Mouse (Mus musculus) stomach, embryonic 15.5 days (tissue): ENCODE results near the gene Gm813. TPM values are rescaled to one million over a fixed set of nuclear protein-coding genes. Genes with fewer than 3 reads are reported as not detected.
A peak's percentile ranks its signal among the peaks of the same experiment; 100 is the strongest.

Experiments
- ATAC-seq: fragments of 200-750 bp; cut with Nextera tagmentation; 2 replicates; pipeline ENCODE4 v1.8.0; 2017; ENCODE audit warnings: low read depth, moderate number of reproducible peaks, moderate TSS enrichment; ENCODE audit not compliant: insufficient read depth, low FRiP score
- H3K27ac ChIP-seq: fragments of 300-500 bp; sonication (generic); 2 replicates; pipeline ENCODE4 v1.5.1; 2015; ENCODE audit warnings: mild to moderate bottlenecking, inconsistent platforms
- H3K27me3 ChIP-seq: fragments of 300-500 bp; sonication (generic); replicated peaks from 2 replicates; pipeline ENCODE4 v1.6.1; 2015; ENCODE audit warnings: inconsistent platforms
- H3K36me3 ChIP-seq: fragments of 300-500 bp; sonication (generic); 2 replicates; pipeline ENCODE4 v1.6.1; 2015; ENCODE audit warnings: inconsistent platforms
- H3K4me1 ChIP-seq: fragments of 300-500 bp; sonication (generic); 2 replicates; pipeline ENCODE4 v1.6.1; 2015; ENCODE audit warnings: inconsistent platforms
- H3K4me2 ChIP-seq: fragments of 300-500 bp; sonication (generic); 2 replicates; pipeline ENCODE4 v1.6.1; 2015; ENCODE audit warnings: mild to moderate bottlenecking, inconsistent platforms
- H3K4me3 ChIP-seq: fragments of 300-500 bp; sonication (generic); replicated peaks from 2 replicates; pipeline ENCODE4 v1.5.1; 2015; ENCODE audit warnings: inconsistent platforms
- H3K9ac ChIP-seq: fragments of 300-500 bp; sonication (generic); 2 replicates; pipeline ENCODE4 v1.6.1; 2015; ENCODE audit warnings: inconsistent platforms
- H3K9me3 ChIP-seq: fragments of 300-500 bp; sonication (generic); 2 replicates; pipeline ENCODE4 v1.6.1; 2016; ENCODE audit warnings: inconsistent platforms
- WGBS: fragments of 180-500 bp; shearing (Covaris S2); methylation state at CpG from one replicate; pipeline ENCODE4 v1.1.7; 2015; 5-methylcytosine and 5-hydroxymethylcytosine counted together
- polyA plus RNA-seq: library from polyadenylated mRNA; unstranded; fragments of >200 nt; fragmentation: Nextera tagmentation; extraction: Ambion mirVana; gene quantifications from 2 replicates; pipeline ENCODE4 v1.2.1, GENCODE M21; 2015

Gene Gm813
- polyA plus RNA-seq, 1 experiment from 2014 or later: not detected

DNA sequence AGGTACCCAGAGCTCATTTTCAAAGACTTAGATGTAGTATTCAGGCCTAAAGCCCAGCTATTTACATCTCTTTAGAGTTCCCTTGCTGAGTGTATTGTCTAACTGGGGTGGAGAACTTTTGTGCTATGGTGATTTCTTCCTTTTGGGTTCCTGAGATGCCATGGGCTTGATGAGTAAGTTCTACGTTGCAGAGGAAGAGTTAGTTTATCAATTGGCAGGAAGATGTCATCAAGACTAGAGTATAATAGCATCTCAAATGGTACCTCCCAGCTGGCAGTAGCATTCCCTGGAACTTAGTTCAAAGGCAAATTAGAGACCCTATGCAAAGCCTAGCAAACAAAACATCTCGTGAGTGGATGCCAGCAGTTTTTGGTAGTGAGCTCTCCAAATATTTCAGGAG is 19.1 kb upstream of the Gm813 start:
- 47% methylated on average over 2 of the region's 2 CpGs for WGBS
- ATAC-seq: no peak

DNA sequence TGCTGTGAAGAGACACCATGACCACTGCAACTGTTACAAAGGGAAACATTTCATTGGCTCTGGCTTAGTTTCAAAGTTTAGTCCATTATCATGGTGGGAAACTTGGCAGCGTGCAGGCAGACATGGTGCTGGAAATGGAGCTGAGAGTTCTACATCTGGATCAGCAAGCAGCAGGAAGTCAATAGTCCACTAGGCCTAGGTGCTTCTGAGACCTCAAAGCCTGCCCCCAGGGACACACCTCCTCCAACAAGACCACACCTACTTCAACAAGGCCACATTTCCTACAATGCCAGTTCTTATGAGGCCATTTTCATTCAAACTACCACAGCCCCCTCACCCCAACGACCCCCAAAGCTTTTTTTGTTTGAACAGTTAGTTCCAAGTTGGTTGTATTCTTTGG is 13.0 kb upstream of the Gm813 start:
- no peak overlapping the region for H3K4me3 ChIP-seq
- no peak for ATAC-seq
- H3K27ac ChIP-seq: no peak overlapping the region
- no peaks in the 10 kb centered on the region for H3K36me3 ChIP-seq
- 71% methylated on average over 2 of the region's 2 CpGs for WGBS
- no peaks in the 10 kb centered on the region for H3K9me3 ChIP-seq
- no peaks in the 10 kb centered on the region for H3K4me1 ChIP-seq
- H3K4me2 ChIP-seq: no peak overlapping the region
- H3K9ac ChIP-seq: no peak overlapping the region
- H3K27me3 ChIP-seq: no peaks in the 10 kb centered on the region

More for the DNA sequence above, 19.1 kb upstream of the Gm813 start:
- no peaks in the 10 kb centered on the region for H3K36me3 ChIP-seq
- no peaks in the 10 kb centered on the region for H3K4me1 ChIP-seq
- H3K4me2 ChIP-seq: no peak overlapping the region
- no peak overlapping the region for H3K27ac ChIP-seq
- H3K9me3 ChIP-seq: no peaks in the 10 kb centered on the region
- no peak overlapping the region for H3K4me3 ChIP-seq
- no peak overlapping the region for H3K9ac ChIP-seq
- H3K27me3 ChIP-seq: no peaks in the 10 kb centered on the region

DNA sequence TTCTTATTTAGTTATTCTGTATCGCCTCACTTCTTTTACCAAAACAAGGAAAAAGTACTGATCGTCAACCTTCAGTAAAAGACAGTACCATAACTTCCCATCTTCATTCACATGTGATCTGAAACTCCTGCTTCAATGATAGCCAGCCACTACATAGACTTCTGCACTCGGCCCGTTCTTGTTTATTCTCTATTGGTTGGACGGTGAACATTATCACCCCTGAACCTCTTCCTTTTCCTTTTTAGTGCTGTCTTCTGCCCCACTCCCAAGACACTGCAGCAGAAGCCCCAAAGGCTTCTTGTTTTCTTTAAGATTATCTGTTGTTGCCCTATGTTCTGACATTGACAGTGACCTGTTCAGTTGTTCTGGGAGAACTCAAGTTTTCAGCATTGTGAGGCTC is 12.2 kb upstream of the Gm813 start:
- Histone ChIP-seq H3K9ac (no peak overlapping the region), H3K9me3 (no peaks in the 10 kb centered on the region), H3K4me1 (no peaks in the 10 kb centered on the region), H3K4me2 (no peak overlapping the region), H3K27ac (no peak overlapping the region), H3K36me3 (no peaks in the 10 kb centered on the region), H3K4me3 (no peak overlapping the region), H3K27me3 (no peaks in the 10 kb centered on the region)
- 86% methylated on average over 5 of the region's 5 CpGs for WGBS
- no peak for ATAC-seq

- Histone ChIP-seq H3K27me3 (no peaks in the 10 kb centered on the region), H3K4me1 (no peaks in the 10 kb centered on the region), H3K4me2 (no peak overlapping the region), H3K4me3 (no peak overlapping the region), H3K36me3 (no peaks in the 10 kb centered on the region), H3K27ac (no peak overlapping the region), H3K9ac (no peak overlapping the region), H3K9me3 (no peaks in the 10 kb centered on the region)
- no peak for ATAC-seq
- WGBS: 100% methylated on average over 2 of the region's 2 CpGs
These were observed 11.5 kb upstream of the Gm813 start for GRCm38 (mm10) chr16:58628336-58628680.

DNA sequence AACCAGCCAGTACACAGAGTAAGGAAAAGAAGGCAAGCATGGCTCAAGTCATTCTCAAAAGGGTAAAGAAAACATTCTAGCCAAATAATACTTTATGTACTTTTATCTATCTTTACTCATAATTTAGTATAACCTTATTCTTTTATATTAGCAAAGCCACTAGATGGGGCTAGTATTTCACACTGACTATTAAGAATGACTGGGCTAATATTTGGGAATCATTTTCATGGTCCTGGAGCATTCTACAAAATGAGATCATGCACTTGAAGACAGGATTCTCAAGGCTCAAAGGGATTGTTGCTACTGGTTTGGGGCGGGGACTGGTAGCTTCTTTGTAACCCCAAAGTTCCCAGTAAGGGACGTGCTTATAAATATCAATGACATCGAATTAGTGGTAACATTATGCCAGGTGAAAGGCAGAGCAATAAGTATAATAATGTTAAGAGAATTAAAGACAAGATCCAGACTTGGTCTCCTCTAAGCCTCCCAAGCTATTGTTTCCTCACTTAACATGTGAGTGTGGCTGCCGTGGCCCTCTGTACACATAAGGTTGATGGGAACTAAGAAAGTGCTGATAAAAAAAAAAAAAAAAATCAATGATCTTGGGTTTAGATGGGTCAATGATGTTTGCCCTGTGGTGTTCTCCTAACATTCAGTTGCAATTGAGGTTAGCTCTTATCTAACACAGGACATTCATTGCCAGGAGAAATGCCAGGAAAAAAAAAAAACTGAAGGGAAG is 11.0 kb upstream of the Gm813 start:
- no peaks in the 10 kb centered on the region for H3K9me3 ChIP-seq

GRCm38 (mm10) chr16:58623944-58624343 is 7.2 kb upstream of the Gm813 start:
- H3K27me3 ChIP-seq: no peaks in the 10 kb centered on the region
- no peaks in the 10 kb centered on the region for H3K36me3 ChIP-seq
- 81% methylated on average over 6 of the region's 6 CpGs for WGBS
- no peak overlapping the region for H3K27ac ChIP-seq
- no peak for ATAC-seq
- no peaks in the 10 kb centered on the region for H3K9me3 ChIP-seq
- H3K9ac ChIP-seq: no peak overlapping the region
- no peak overlapping the region for H3K4me3 ChIP-seq
- no peak overlapping the region for H3K4me2 ChIP-seq
- H3K4me1 ChIP-seq: no peaks in the 10 kb centered on the region

More for the DNA sequence above, 11.0 kb upstream of the Gm813 start:
- no peak for ATAC-seq
- Histone ChIP-seq H3K27ac (no peak overlapping the region), H3K9ac (no peak overlapping the region), H3K4me1 (no peaks in the 10 kb centered on the region), H3K4me2 (no peak overlapping the region), H3K36me3 (no peaks in the 10 kb centered on the region), H3K27me3 (no peaks in the 10 kb centered on the region), H3K4me3 (no peak overlapping the region)
- WGBS: 78% methylated on average over 4 of the region's 4 CpGs

DNA sequence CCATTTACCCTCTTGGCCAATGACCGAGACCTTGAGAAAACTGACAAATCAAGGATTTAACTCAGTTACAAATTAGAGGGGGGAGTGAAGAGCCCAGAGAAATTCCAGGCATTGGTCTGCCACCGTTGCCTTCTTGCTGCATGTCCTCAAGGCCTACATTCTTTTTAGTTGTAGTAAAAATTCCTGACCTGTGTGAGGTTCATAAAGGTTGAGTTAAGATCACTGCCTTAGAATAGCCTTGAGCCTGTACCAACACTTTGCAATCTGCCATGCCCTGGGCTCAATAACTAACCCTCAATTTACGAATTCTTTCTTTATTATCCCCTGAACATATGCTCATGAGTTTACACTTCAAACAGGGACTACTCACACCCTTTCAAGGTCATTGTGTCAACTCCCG is 6.3 kb upstream of the Gm813 start:
- ATAC-seq: no peak
- 60% methylated on average over 4 of the region's 4 CpGs for WGBS
- no peaks in the 10 kb centered on the region for H3K9me3 ChIP-seq

DNA sequence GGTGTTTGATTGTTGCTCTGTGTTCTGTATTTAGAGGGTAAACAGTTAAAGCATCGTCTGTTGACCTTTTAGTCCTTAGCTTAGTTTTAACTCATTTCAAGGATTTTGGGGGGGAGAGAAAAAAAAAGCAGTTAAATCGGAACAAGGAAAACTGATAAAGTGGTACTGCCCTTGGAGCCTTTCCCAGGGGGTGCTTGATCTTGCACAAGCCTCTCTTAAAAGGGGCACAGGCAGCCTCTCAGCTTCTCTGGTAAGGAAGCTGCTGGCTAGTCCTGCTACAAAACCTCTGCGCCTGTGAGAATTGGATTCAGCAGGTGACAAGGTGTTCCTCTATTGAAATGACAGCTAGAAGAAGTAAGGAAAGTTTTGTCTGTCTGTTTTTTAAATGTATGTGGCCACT is 5.6 kb upstream of the Gm813 start:
- H3K27me3 ChIP-seq: no peaks in the 10 kb centered on the region
- no peaks in the 10 kb centered on the region for H3K4me1 ChIP-seq
- ATAC-seq: no peak
- no peaks in the 10 kb centered on the region for H3K9me3 ChIP-seq
- 74% methylated on average over 3 of the region's 3 CpGs for WGBS
- H3K9ac ChIP-seq: no peak overlapping the region
- no peak overlapping the region for H3K4me2 ChIP-seq
- no peaks in the 10 kb centered on the region for H3K36me3 ChIP-seq
- H3K4me3 ChIP-seq: no peak overlapping the region
- H3K27ac ChIP-seq: no peak overlapping the region

More for the DNA sequence above, 6.3 kb upstream of the Gm813 start:
- Histone ChIP-seq H3K27me3 (no peaks in the 10 kb centered on the region), H3K9ac (no peak overlapping the region), H3K4me3 (no peak overlapping the region), H3K4me2 (no peak overlapping the region), H3K27ac (no peak overlapping the region), H3K4me1 (no peaks in the 10 kb centered on the region), H3K36me3 (no peaks in the 10 kb centered on the region)

GRCm38 (mm10) chr16:58617346-58617745 is 568 bp upstream of the Gm813 start:
- Histone ChIP-seq H3K36me3 (no peaks in the 10 kb centered on the region), H3K27ac (no peak overlapping the region), H3K4me1 (no peaks in the 10 kb centered on the region), H3K9ac (no peak overlapping the region), H3K4me2 (no peak overlapping the region), H3K27me3 (no peaks in the 10 kb centered on the region), H3K4me3 (no peak overlapping the region), H3K9me3 (no peaks in the 10 kb centered on the region)
- no peak for ATAC-seq

DNA sequence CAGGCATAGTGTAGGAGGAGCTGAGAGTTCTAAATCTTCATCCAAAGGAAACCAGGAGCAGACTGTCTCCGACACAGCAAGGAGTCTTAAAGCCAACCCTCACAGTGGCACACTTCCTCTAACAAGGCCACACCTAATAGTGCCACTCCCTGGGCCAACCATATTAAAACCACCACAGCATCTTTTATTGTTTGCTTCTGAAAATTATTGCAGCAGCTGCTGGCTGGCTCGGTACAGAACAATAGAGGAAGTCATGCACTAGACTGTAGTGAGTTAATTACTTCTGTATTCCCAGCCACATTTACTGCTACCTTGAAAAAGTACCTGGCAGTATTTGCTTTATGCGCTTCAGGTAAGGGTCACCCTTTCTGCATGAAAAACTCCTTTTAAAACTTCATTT is 3.8 kb downstream of the Gm813 start:
- 70% methylated on average over 3 of the region's 3 CpGs for WGBS
- H3K27me3 ChIP-seq: no peaks in the 10 kb centered on the region
- ATAC-seq: no peak
- no peak overlapping the region for H3K9ac ChIP-seq
- no peaks in the 10 kb centered on the region for H3K9me3 ChIP-seq
- H3K4me2 ChIP-seq: no peak overlapping the region
- no peaks in the 10 kb centered on the region for H3K36me3 ChIP-seq
- no peak overlapping the region for H3K27ac ChIP-seq
- no peak overlapping the region for H3K4me3 ChIP-seq
- no peaks in the 10 kb centered on the region for H3K4me1 ChIP-seq

GRCm38 (mm10) chr16:58607101-58607500 is 9.7 kb downstream of the Gm813 start:
- Histone ChIP-seq H3K27me3 (no peaks in the 10 kb centered on the region), H3K9ac (no peak overlapping the region), H3K36me3 (no peaks in the 10 kb centered on the region), H3K4me2 (no peak overlapping the region), H3K4me1 (no peaks in the 10 kb centered on the region), H3K27ac (no peak overlapping the region), H3K9me3 (no peaks in the 10 kb centered on the region), H3K4me3 (no peak overlapping the region)
- WGBS: 55% methylated on average over 5 of the region's 5 CpGs
- ATAC-seq: 0 out of 2 replicates have a peak, but pooled peaks have one; percentile 39

DNA sequence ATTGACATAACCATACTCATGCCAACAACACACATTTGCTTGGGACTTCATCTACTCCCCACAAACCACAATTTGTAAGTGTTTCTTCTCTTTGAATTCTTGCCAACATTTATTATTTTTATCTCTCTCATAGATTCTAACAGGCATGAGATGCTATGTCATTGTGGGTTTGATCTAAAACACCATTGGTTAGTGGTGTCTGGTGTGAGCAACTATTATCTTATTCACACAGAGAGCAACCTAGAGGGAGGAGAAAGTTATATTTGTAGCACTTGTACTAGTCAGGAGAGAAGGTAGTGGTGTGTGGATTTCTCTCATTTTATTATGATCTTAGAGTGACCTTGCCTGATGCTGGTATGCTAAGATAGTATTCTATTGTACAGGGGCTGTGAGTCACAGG is 12.1 kb downstream of the Gm813 start:
- Histone ChIP-seq H3K27me3 (no peaks in the 10 kb centered on the region), H3K4me1 (no peaks in the 10 kb centered on the region), H3K9ac (no peak overlapping the region), H3K4me3 (no peak overlapping the region), H3K27ac (no peak overlapping the region), H3K9me3 (no peaks in the 10 kb centered on the region), H3K36me3 (no peaks in the 10 kb centered on the region), H3K4me2 (no peak overlapping the region)
- no peak for ATAC-seq

GRCm38 (mm10) chr16:58603831-58604230 is 12.9 kb downstream of the Gm813 start:
- WGBS: 74% methylated on average over 2 of the region's 2 CpGs
- H3K4me2 ChIP-seq: no peak overlapping the region
- no peak for ATAC-seq
- no peaks in the 10 kb centered on the region for H3K9me3 ChIP-seq
- no peak overlapping the region for H3K9ac ChIP-seq
- H3K4me3 ChIP-seq: no peak overlapping the region
- H3K4me1 ChIP-seq: no peaks in the 10 kb centered on the region
- no peaks in the 10 kb centered on the region for H3K36me3 ChIP-seq
- no peak overlapping the region for H3K27ac ChIP-seq
- H3K27me3 ChIP-seq: no peaks in the 10 kb centered on the region
